Mouse (Mus musculus): Measurements from ENCODE around the gene Tprkb.

GRCm38 (mm10) chr6:85957581-85957980 lies 45.9 kb downstream of the Tprkb start:
- no peak for TF ChIP-seq POLR2A (IDR thresholded peaks at IDR 0.05; ENCODE audit: borderline replicate concordance, insufficient read depth, low read length)
- TF ChIP-seq CTCF (IDR thresholded peaks at IDR 0.05; ENCODE audit: borderline replicate concordance, insufficient read depth, low read depth, low read length) = no peak

Measured in cerebellum, adult 2 months (tissue).